Mouse (Mus musculus) MEL (cell line): ENCODE results near the gene Unc45b.

Experiments
- BHLHE40 ChIP-seq: IDR thresholded peaks from 2 replicates; pipeline ENCODE4 v1.6.1; 2012; ENCODE audit warnings: low read depth, mild to moderate bottlenecking, inconsistent platforms, low read length, improper control_type of control experiment, borderline replicate concordance
- CHD2 ChIP-seq: IDR thresholded peaks from 2 replicates; pipeline ENCODE4 v1.6.1; 2011; ENCODE audit warnings: low read length, improper control_type of control experiment
- CTCF ChIP-seq, 3 experiments: IDR thresholded peaks in 2 of 3; conservative IDR thresholded peaks in 1 of 3; 2 replicates each; pipeline ENCODE4 v1.5.1; 2011 to 2012; ENCODE audit warnings: low read length in 3 of 3, low read depth in 2 of 3, mild to moderate bottlenecking in 2 of 3, improper control_type of control experiment in 1 of 3, inconsistent platforms in 1 of 3, mixed read lengths in 1 of 3, moderate library complexity in 1 of 3; ENCODE audit not compliant: control insufficient read depth in 1 of 3, insufficient read depth in 1 of 3, poor library complexity in 1 of 3, severe bottlenecking in 1 of 3
- E2F4 ChIP-seq: IDR thresholded peaks from 2 replicates; pipeline ENCODE4 v1.6.1; 2011; ENCODE audit warnings: low read depth, low read length, improper control_type of control experiment, borderline replicate concordance
- EP300 ChIP-seq, 2 experiments: IDR thresholded peaks; 2 replicates each; pipeline ENCODE4 v1.6.1; 2011; ENCODE audit warnings: improper control_type of control experiment in 2 of 2, low read length in 2 of 2, low read depth in 1 of 2, mild to moderate bottlenecking in 1 of 2
- GABPA ChIP-seq: IDR thresholded peaks from 2 replicates; pipeline ENCODE4 v1.6.1; 2012; ENCODE audit warnings: low read depth, mild to moderate bottlenecking, inconsistent platforms, low read length, improper control_type of control experiment, moderate library complexity
- GATA1 ChIP-seq: IDR thresholded peaks from 2 replicates; pipeline ENCODE4 v1.6.1; 2011; ENCODE audit warnings: low read depth, low read length, improper control_type of control experiment
- MAX ChIP-seq: IDR thresholded peaks from 2 replicates; pipeline ENCODE4 v1.6.1; 2011; ENCODE audit warnings: low read length, improper control_type of control experiment
- MXI1 ChIP-seq: IDR thresholded peaks from 2 replicates; pipeline ENCODE4 v1.6.1; 2011; ENCODE audit warnings: mild to moderate bottlenecking, low read depth, low read length, improper control_type of control experiment
- POLR2A ChIP-seq, 2 experiments: IDR thresholded peaks; 2 replicates each; pipeline ENCODE4 v1.6.1; 2011 to 2012; ENCODE audit warnings: low read length in 2 of 2, mild to moderate bottlenecking in 2 of 2, control low read depth in 1 of 2, improper control_type of control experiment in 1 of 2, low read depth in 1 of 2, moderate library complexity in 1 of 2; ENCODE audit not compliant: control insufficient read depth in 1 of 2, insufficient read depth in 1 of 2, poor library complexity in 1 of 2
- POLR2AphosphoS2 ChIP-seq: IDR thresholded peaks from 2 replicates; pipeline ENCODE4 v1.6.1; 2011; ENCODE audit warnings: low read length, improper control_type of control experiment
- SMC3 ChIP-seq: IDR thresholded peaks from 2 replicates; pipeline ENCODE4 v1.6.1; 2011; ENCODE audit warnings: low read depth, low read length, improper control_type of control experiment
- TAL1 ChIP-seq: IDR thresholded peaks from 2 replicates; pipeline ENCODE4 v1.6.1; 2012; ENCODE audit warnings: mild to moderate bottlenecking, inconsistent platforms, low read length, moderate library complexity, mixed read lengths
- USF1 ChIP-seq: IDR thresholded peaks from 2 replicates; pipeline ENCODE4 v1.6.1; 2014; ENCODE audit warnings: low read depth, mild to moderate bottlenecking, inconsistent platforms, low read length, improper control_type of control experiment, moderate library complexity

- no peak for TF ChIP-seq EP300 (IDR thresholded peaks at IDR 0.05; ENCODE audit: low read depth in 1 of 2, low read length in 2 of 2)
- no peak for TF ChIP-seq USF1
- no peak for TF ChIP-seq CTCF (IDR thresholded peaks at IDR 0.05 in 2 of 3, conservative IDR thresholded peaks at IDR 0.05 in 1 of 3; ENCODE audit: control insufficient read depth in 1 of 3, insufficient read depth in 1 of 3, low read depth in 2 of 3, low read length in 3 of 3, poor library complexity in 1 of 3, severe bottlenecking in 1 of 3)
- no peak for TF ChIP-seq E2F4
- TF ChIP-seq BHLHE40: no peak
- no peak for TF ChIP-seq SMC3
- no peak for TF ChIP-seq CHD2
- no peak for TF ChIP-seq TAL1
- no peak for TF ChIP-seq MXI1
- TF ChIP-seq GABPA: no peak
- no peak for TF ChIP-seq POLR2A (IDR thresholded peaks at IDR 0.05; ENCODE audit: control insufficient read depth in 1 of 2, insufficient read depth in 1 of 2, low read depth in 1 of 2, low read length in 2 of 2, poor library complexity in 1 of 2)
- TF ChIP-seq GATA1: no peak
- no peak for TF ChIP-seq POLR2AphosphoS2
- TF ChIP-seq MAX: no peak
These were observed 42.4 kb upstream of the Unc45b start for GRCm38 (mm10) chr11:82867956-82868355.
